Mouse (Mus musculus) MEL (cell line): ENCODE measurements around the gene Nyap2.

Source experiments
- CTCF ChIP-seq, 3 experiments: IDR thresholded peaks in 2 of 3; conservative IDR thresholded peaks in 1 of 3; 2 replicates each; pipeline ENCODE4 v1.5.1; 2011 to 2012; ENCODE audit warnings: low read length in 3 of 3, low read depth in 2 of 3, mild to moderate bottlenecking in 2 of 3, improper control_type of control experiment in 1 of 3, inconsistent platforms in 1 of 3, mixed read lengths in 1 of 3, moderate library complexity in 1 of 3; ENCODE audit not compliant: control insufficient read depth in 1 of 3, insufficient read depth in 1 of 3, poor library complexity in 1 of 3, severe bottlenecking in 1 of 3
- GATA1 ChIP-seq: IDR thresholded peaks from 2 replicates; pipeline ENCODE4 v1.6.1; 2011; ENCODE audit warnings: low read depth, low read length, improper control_type of control experiment
- KAT2A ChIP-seq: conservative IDR thresholded peaks from 2 replicates; pipeline ENCODE4 v1.6.1; 2012; ENCODE audit warnings: low read depth, low read length, improper control_type of control experiment, inconsistent platforms
- MAZ ChIP-seq: IDR thresholded peaks from 2 replicates; pipeline ENCODE4 v1.6.1; 2012; ENCODE audit warnings: low read depth, mild to moderate bottlenecking, inconsistent platforms, low read length, improper control_type of control experiment
- POLR2A ChIP-seq, 2 experiments: IDR thresholded peaks; 2 replicates each; pipeline ENCODE4 v1.6.1; 2011 to 2012; ENCODE audit warnings: low read length in 2 of 2, mild to moderate bottlenecking in 2 of 2, control low read depth in 1 of 2, improper control_type of control experiment in 1 of 2, low read depth in 1 of 2, moderate library complexity in 1 of 2; ENCODE audit not compliant: control insufficient read depth in 1 of 2, insufficient read depth in 1 of 2, poor library complexity in 1 of 2
- UBTF ChIP-seq: IDR thresholded peaks from 2 replicates; pipeline ENCODE4 v1.6.1; 2012; ENCODE audit warnings: low read depth, mild to moderate bottlenecking, inconsistent platforms, low read length, improper control_type of control experiment, moderate library complexity, borderline replicate concordance; ENCODE audit not compliant: insufficient read depth
- ZMIZ1 ChIP-seq: IDR thresholded peaks from 2 replicates; pipeline ENCODE4 v1.6.1; 2012; ENCODE audit warnings: low read depth, mild to moderate bottlenecking, inconsistent platforms, low read length, improper control_type of control experiment, moderate library complexity

GRCm38 (mm10) chr1:81076831-81077664 lies at the start of gene Nyap2:
- TF ChIP-seq CTCF (IDR thresholded peaks at IDR 0.05 in 2 of 3, conservative IDR thresholded peaks at IDR 0.05 in 1 of 3; ENCODE audit: control insufficient read depth in 1 of 3, insufficient read depth in 1 of 3, low read depth in 2 of 3, low read length in 3 of 3, poor library complexity in 1 of 3, severe bottlenecking in 1 of 3) (no peak), POLR2A (IDR thresholded peaks at IDR 0.05; ENCODE audit: control insufficient read depth in 1 of 2, insufficient read depth in 1 of 2, low read depth in 1 of 2, low read length in 2 of 2, poor library complexity in 1 of 2) (no peak), GATA1 (no peak), MAZ (no peak), ZMIZ1 (no peak), KAT2A (no peak), UBTF (no peak)
